Mouse (Mus musculus): ENCODE measurements around the gene Prm1. TPM values are rescaled to one million over a fixed set of nuclear protein-coding genes. Genes with fewer than 3 reads are reported as not detected.

The Prm1 gene
- polyA plus RNA-seq, 1 experiment from 2014 or later: not detected

DNA sequence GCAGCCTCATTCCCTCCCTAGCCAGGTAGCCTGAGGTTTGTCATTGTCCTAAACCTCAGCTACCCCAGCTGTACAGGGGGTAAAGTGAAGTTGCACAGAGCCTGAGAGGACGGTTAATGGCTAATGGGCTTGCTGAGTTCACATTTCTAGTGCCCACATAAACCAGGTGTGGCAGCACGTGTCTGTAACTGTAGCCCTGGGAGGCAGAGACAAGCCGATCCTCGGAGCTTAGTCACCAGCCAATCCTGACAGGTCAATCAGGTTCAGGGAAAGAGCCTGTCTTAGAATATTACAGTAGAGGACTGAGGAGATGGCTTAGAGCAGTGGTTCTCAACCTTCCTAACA is 22.8 kb upstream of the Prm1 start:
- no peak overlapping the region for H3K4me3 ChIP-seq (ENCODE audit: low read depth, low read length)
- no peak for DNase-seq (ENCODE audit: low spot score)
- H3K9ac ChIP-seq (ENCODE audit: low read length): no peak overlapping the region
- no peaks in the 10 kb centered on the region for H3K9me3 ChIP-seq (ENCODE audit: control insufficient read depth, low read length)
- 69% methylated on average over 4 of the region's 4 CpGs for WGBS
- H3K27me3 ChIP-seq (replicated peaks; ENCODE audit: control insufficient read depth, insufficient read depth, low read length): no peaks in the 10 kb centered on the region
- H3K36me3 ChIP-seq (ENCODE audit: control insufficient read depth, insufficient read depth, low read length): no peaks in the 10 kb centered on the region
- no peaks in the 10 kb centered on the region for H3K4me1 ChIP-seq (replicated peaks; ENCODE audit: control insufficient read depth, insufficient read depth, low read length)
- H3K4me2 ChIP-seq (ENCODE audit: low read length): no peak overlapping the region
- no peak for ATAC-seq (replicated peaks; ENCODE audit: low FRiP score, low TSS enrichment, low read depth)
- H3K27ac ChIP-seq (ENCODE audit: low read depth): no peak overlapping the region

DNA sequence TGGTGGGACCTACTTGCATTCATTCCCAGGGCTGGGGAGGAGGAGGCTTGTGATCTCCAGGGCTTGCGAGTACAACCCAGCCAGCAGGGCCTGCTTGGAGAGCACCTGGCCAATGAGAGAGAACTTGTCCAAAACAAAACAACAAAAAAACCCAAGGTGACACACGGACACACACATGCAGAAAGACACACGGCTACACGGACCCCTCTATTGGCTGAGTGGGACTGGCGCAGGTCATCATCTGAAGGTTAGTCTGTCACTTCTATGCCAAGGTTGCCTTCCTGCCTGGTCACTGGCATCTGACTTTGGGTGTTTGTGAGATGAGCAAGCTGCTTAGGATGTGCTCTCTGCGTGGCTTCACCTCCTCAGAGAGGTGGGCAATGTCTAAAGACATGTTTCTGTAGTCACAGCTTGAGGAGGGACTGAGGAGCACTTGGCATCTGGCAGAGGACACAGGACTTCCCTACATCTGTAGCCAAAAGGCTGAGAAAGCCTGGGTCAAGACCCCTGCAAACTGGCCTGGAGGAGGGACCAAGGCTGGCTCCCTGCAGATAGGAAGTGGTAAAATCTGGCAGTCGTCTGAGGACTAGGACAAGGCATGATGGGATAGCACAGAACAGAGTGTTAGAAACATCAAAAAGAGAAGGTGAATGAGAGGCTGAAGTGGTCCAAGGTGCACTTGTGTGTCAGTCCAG is 22.3 kb upstream of the Prm1 start:
- Histone ChIP-seq H3K9ac (ENCODE audit: low read length) (no peak overlapping the region), H3K27me3 (replicated peaks; ENCODE audit: control insufficient read depth, insufficient read depth, low read length) (no peaks in the 10 kb centered on the region), H3K9me3 (ENCODE audit: control insufficient read depth, low read length) (no peaks in the 10 kb centered on the region), H3K36me3 (ENCODE audit: control insufficient read depth, insufficient read depth, low read length) (no peaks in the 10 kb centered on the region), H3K27ac (ENCODE audit: low read depth) (no peak overlapping the region), H3K4me3 (ENCODE audit: low read depth, low read length) (no peak overlapping the region), H3K4me1 (replicated peaks; ENCODE audit: control insufficient read depth, insufficient read depth, low read length) (no peaks in the 10 kb centered on the region), H3K4me2 (ENCODE audit: low read length) (no peak overlapping the region)
- ATAC-seq (replicated peaks; ENCODE audit: low FRiP score, low TSS enrichment, low read depth): no peak
- no peak for DNase-seq (ENCODE audit: low spot score)
- WGBS: 77% methylated on average over 7 of the region's 7 CpGs

- DNase-seq (ENCODE audit: low spot score) (no peak), ATAC-seq (replicated peaks; ENCODE audit: low FRiP score, low TSS enrichment, low read depth) (no peak)
- Histone ChIP-seq H3K9ac (ENCODE audit: low read length) (no peak overlapping the region), H3K4me3 (ENCODE audit: low read depth, low read length) (no peak overlapping the region), H3K4me1 (replicated peaks; ENCODE audit: control insufficient read depth, insufficient read depth, low read length) (no peaks in the 10 kb centered on the region), H3K27ac (ENCODE audit: low read depth) (no peak overlapping the region), H3K4me2 (ENCODE audit: low read length) (no peak overlapping the region), H3K9me3 (ENCODE audit: control insufficient read depth, low read length) (no peaks in the 10 kb centered on the region), H3K36me3 (ENCODE audit: control insufficient read depth, insufficient read depth, low read length) (no peaks in the 10 kb centered on the region), H3K27me3 (replicated peaks; ENCODE audit: control insufficient read depth, insufficient read depth, low read length) (no peaks in the 10 kb centered on the region)
- 83% methylated on average over 9 of the region's 9 CpGs for WGBS
Observed at GRCm38 (mm10) chr16:10827269-10827668, 21.6 kb upstream of the Prm1 start.

DNA sequence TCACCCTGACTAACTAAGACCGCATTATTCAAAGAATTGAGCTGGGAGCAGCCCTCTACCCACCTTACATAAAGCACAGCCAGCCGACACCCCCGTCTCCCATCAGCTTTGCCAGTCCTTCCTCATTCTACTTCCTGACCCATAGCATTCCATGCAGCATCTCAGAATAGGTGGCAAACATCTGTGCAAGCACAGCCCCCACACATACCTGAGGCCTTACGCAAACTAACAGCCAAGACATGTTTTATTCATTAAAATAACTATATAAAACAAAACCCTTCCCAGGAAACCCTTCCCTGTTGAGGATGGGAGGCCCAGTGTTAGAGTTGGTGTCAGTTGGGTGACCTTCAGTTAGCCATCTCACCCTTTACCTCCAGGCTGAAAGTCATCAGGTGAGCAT is 20.2 kb upstream of the Prm1 start:
- Histone ChIP-seq H3K4me1 (replicated peaks; ENCODE audit: control insufficient read depth, insufficient read depth, low read length) (no peaks in the 10 kb centered on the region; the same call in 1 of the 2 replicates), H3K36me3 (ENCODE audit: control insufficient read depth, insufficient read depth, low read length) (no peaks in the 10 kb centered on the region), H3K4me2 (ENCODE audit: low read length) (no peak overlapping the region), H3K9ac (ENCODE audit: low read length) (no peak overlapping the region), H3K27me3 (replicated peaks; ENCODE audit: control insufficient read depth, insufficient read depth, low read length) (no peaks in the 10 kb centered on the region), H3K27ac (ENCODE audit: low read depth) (no peak overlapping the region), H3K4me3 (ENCODE audit: low read depth, low read length) (no peak overlapping the region), H3K9me3 (ENCODE audit: control insufficient read depth, low read length) (no peaks in the 10 kb centered on the region)
- WGBS: 79% methylated on average over 4 of the region's 4 CpGs
- ATAC-seq (replicated peaks; ENCODE audit: low FRiP score, low TSS enrichment, low read depth) (no peak), DNase-seq (ENCODE audit: low spot score) (no peak)

DNA sequence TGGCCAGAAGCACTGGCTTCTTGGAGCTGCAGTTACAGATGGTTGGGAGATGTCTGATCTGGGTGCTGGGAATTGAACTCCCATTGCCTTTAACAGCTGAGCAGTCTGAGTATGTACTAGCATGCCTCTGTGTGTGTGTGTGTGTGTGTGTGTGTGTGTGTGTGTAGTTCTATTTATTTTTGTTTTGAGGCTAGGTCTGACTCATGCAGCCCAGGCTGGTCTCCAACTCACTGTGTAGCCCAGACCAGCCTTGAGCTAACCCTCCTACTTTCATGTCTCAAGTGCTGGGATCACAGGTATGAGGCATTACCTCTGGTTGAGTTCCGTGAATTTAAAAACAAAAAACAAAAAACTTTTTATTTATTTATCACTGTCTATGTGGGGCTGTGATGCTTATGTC is 18.9 kb upstream of the Prm1 start:
- H3K27ac ChIP-seq (ENCODE audit: low read depth): no peak overlapping the region
- H3K36me3 ChIP-seq (ENCODE audit: control insufficient read depth, insufficient read depth, low read length): no peaks in the 10 kb centered on the region
- no peak overlapping the region for H3K4me3 ChIP-seq (ENCODE audit: low read depth, low read length)
- no peaks in the 10 kb centered on the region for H3K27me3 ChIP-seq (replicated peaks; ENCODE audit: control insufficient read depth, insufficient read depth, low read length)
- H3K9ac ChIP-seq (ENCODE audit: low read length): no peak overlapping the region
- H3K9me3 ChIP-seq (ENCODE audit: control insufficient read depth, low read length): no peaks in the 10 kb centered on the region
- H3K4me2 ChIP-seq (ENCODE audit: low read length): no peak overlapping the region
- DNase-seq (ENCODE audit: low spot score) (no peak), ATAC-seq (replicated peaks; ENCODE audit: low FRiP score, low TSS enrichment, low read depth) (no peak)
- no peaks in the 10 kb centered on the region; the same call in 1 of the 2 replicates for H3K4me1 ChIP-seq (replicated peaks; ENCODE audit: control insufficient read depth, insufficient read depth, low read length)
- WGBS: 86% methylated on average over 1 of the region's 1 CpGs

DNA sequence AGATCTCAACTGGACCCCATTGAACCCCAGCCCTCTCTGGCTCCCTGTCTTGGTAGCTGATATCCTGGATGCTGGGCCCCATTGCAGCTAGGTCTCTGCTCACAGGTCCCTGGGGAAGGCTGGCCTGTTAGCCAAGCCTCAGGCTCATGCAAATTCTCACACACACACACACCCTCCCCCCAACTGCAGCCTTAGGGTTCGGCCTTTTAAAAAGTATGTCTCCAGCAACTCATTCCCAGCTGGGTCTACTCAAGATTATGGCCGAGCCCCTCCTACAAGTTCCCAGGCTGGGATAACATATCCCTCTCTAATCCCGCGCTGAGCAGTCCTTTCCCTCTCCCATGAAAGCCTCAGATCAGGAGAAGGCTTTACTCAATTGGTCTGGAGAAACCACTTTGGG is 15.7 kb upstream of the Prm1 start:
- 47% methylated on average over 4 of the region's 4 CpGs for WGBS
- Histone ChIP-seq H3K27ac (ENCODE audit: low read depth) (no peak overlapping the region), H3K27me3 (replicated peaks; ENCODE audit: control insufficient read depth, insufficient read depth, low read length) (no peaks in the 10 kb centered on the region), H3K9ac (ENCODE audit: low read length) (no peak overlapping the region), H3K9me3 (ENCODE audit: control insufficient read depth, low read length) (no peaks in the 10 kb centered on the region), H3K4me2 (ENCODE audit: low read length) (no peak overlapping the region), H3K4me3 (ENCODE audit: low read depth, low read length) (no peak overlapping the region), H3K36me3 (ENCODE audit: control insufficient read depth, insufficient read depth, low read length) (no peaks in the 10 kb centered on the region), H3K4me1 (replicated peaks; ENCODE audit: control insufficient read depth, insufficient read depth, low read length) (no peaks in the 10 kb centered on the region; the same call in 1 of the 2 replicates)
- ATAC-seq (replicated peaks; ENCODE audit: low FRiP score, low TSS enrichment, low read depth): 0 out of 2 replicates have a peak, but pooled peaks have one; percentile 32
- no peak for DNase-seq (ENCODE audit: low spot score)

DNA sequence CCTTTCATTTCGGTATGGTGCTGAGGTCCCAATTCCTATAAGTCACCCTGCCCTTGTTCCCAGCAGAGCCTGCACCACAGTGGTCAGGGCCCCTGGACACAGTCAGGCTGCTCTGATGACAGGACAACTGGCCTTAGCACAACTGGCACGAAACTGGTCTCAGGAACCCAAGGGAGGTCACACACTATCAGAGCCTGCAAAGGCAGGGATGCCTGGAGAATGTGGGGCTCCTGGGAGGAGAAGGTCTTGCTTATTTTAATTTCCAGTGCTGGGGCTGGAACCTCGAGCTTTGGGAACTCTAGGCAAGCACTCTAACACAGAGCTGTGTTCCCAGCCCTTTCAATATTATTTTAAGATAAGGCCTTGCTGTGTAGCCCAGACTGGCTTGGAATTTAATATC is 14.3 kb upstream of the Prm1 start:
- Histone ChIP-seq H3K4me1 (replicated peaks; ENCODE audit: control insufficient read depth, insufficient read depth, low read length) (no peaks in the 10 kb centered on the region; the same call in 1 of the 2 replicates), H3K4me2 (ENCODE audit: low read length) (no peak overlapping the region)
- WGBS: 72% methylated on average over 3 of the region's 3 CpGs

GRCm38 (mm10) chr16:10818579-10819135 is 13.0 kb upstream of the Prm1 start:
- no peaks in the 10 kb centered on the region for H3K36me3 ChIP-seq (ENCODE audit: control insufficient read depth, insufficient read depth, low read length)
- no peak overlapping the region for H3K4me3 ChIP-seq (ENCODE audit: low read depth, low read length)
- H3K9ac ChIP-seq (ENCODE audit: low read length): no peak overlapping the region
- no peak overlapping the region for H3K4me2 ChIP-seq (ENCODE audit: low read length)
- WGBS: 88% methylated on average over 4 of the region's 4 CpGs
- no peak for ATAC-seq (replicated peaks; ENCODE audit: low FRiP score, low TSS enrichment, low read depth)
- H3K27ac ChIP-seq (ENCODE audit: low read depth): no peak overlapping the region
- H3K27me3 ChIP-seq (replicated peaks; ENCODE audit: control insufficient read depth, insufficient read depth, low read length): no peaks in the 10 kb centered on the region
- no peaks in the 10 kb centered on the region; the same call in 1 of the 2 replicates for H3K4me1 ChIP-seq (replicated peaks; ENCODE audit: control insufficient read depth, insufficient read depth, low read length)
- no peaks in the 10 kb centered on the region for H3K9me3 ChIP-seq (ENCODE audit: control insufficient read depth, low read length)
- DNase-seq (ENCODE audit: low spot score): no peak

More for the DNA sequence above, 14.3 kb upstream of the Prm1 start:
- H3K4me3 ChIP-seq (ENCODE audit: low read depth, low read length): no peak overlapping the region
- H3K36me3 ChIP-seq (ENCODE audit: control insufficient read depth, insufficient read depth, low read length): no peaks in the 10 kb centered on the region
- H3K27me3 ChIP-seq (replicated peaks; ENCODE audit: control insufficient read depth, insufficient read depth, low read length): no peaks in the 10 kb centered on the region
- DNase-seq (ENCODE audit: low spot score): no peak
- H3K27ac ChIP-seq (ENCODE audit: low read depth): no peak overlapping the region
- no peak overlapping the region for H3K9ac ChIP-seq (ENCODE audit: low read length)
- H3K9me3 ChIP-seq (ENCODE audit: control insufficient read depth, low read length): no peaks in the 10 kb centered on the region
- no peak for ATAC-seq (replicated peaks; ENCODE audit: low FRiP score, low TSS enrichment, low read depth)

- WGBS: 69% methylated on average over 4 of the region's 4 CpGs
- Histone ChIP-seq H3K4me2 (ENCODE audit: low read length) (no peak overlapping the region), H3K4me1 (replicated peaks; ENCODE audit: control insufficient read depth, insufficient read depth, low read length) (no peaks in the 10 kb centered on the region), H3K27me3 (replicated peaks; ENCODE audit: control insufficient read depth, insufficient read depth, low read length) (no peaks in the 10 kb centered on the region), H3K36me3 (ENCODE audit: control insufficient read depth, insufficient read depth, low read length) (no peaks in the 10 kb centered on the region), H3K4me3 (ENCODE audit: low read depth, low read length) (no peak overlapping the region), H3K9me3 (ENCODE audit: control insufficient read depth, low read length) (no peaks in the 10 kb centered on the region), H3K27ac (ENCODE audit: low read depth) (no peak overlapping the region), H3K9ac (ENCODE audit: low read length) (no peak overlapping the region)
- ATAC-seq (replicated peaks; ENCODE audit: low FRiP score, low TSS enrichment, low read depth) (0 out of 2 replicates have a peak, but pooled peaks have one; percentile 23), DNase-seq (ENCODE audit: low spot score) (no peak)
Observed at GRCm38 (mm10) chr16:10814864-10815263, 9.2 kb upstream of the Prm1 start.

Measured in intestine, embryonic 14.5 days (tissue).